Mouse (Mus musculus) embryonic fibroblast, embryonic 13.5 days (primary cell): ENCODE measurements around the gene Zfp541. TPM values are rescaled to one million over a fixed set of nuclear protein-coding genes. Genes with fewer than 3 reads are reported as not detected.

Experiments used
- H3K27ac ChIP-seq: 2 replicates; pipeline ENCODE4 v1.5.1; 2012; ENCODE audit warnings: low read length, control low read depth, inconsistent platforms; ENCODE audit not compliant: insufficient read depth
- H3K4me1 ChIP-seq: 2 replicates; pipeline ENCODE4 v1.6.1; 2011; ENCODE audit warnings: low read length; ENCODE audit not compliant: control insufficient read depth, insufficient read depth
- H3K4me3 ChIP-seq: 2 replicates; pipeline ENCODE4 v1.5.1; 2011; ENCODE audit warnings: mild to moderate bottlenecking, control low read depth, low read length; ENCODE audit not compliant: insufficient read depth
- CTCF ChIP-seq: IDR thresholded peaks from 2 replicates; pipeline ENCODE4 v1.5.1; 2011; ENCODE audit warnings: mild to moderate bottlenecking, control low read depth, low read length, moderate library complexity, borderline replicate concordance; ENCODE audit not compliant: insufficient read depth
- POLR2A ChIP-seq: IDR thresholded peaks from 2 replicates; pipeline ENCODE4 v1.6.1; 2011; ENCODE audit warnings: low read depth, mild to moderate bottlenecking, control low read depth, low read length, moderate library complexity
- polyA plus RNA-seq: library from polyadenylated mRNA; stranded (reverse); fragments of >200 nt; gene quantifications from 2 replicates; pipeline ENCODE4 v1.2.4, GENCODE M21; 2011; ENCODE audit warnings: low read depth; ENCODE audit not compliant: missing spikeins, insufficient read length

Gene Zfp541
- polyA plus RNA-seq, 1 experiment, result not detected

- TF ChIP-seq CTCF, result peak; percentile 62; the same call in 1 of the 2 replicates
- TF ChIP-seq POLR2A, result no peak
- peak overlapping the region; percentile 56 for H3K4me3 ChIP-seq
- peak overlapping the region; percentile 58 for H3K27ac ChIP-seq
- H3K4me1 ChIP-seq, result no peaks in the 10 kb centered on the region; the same call in 1 of the 2 replicates
Measured at GRCm38 (mm10) chr7:16051883-16052595, 9.6 kb upstream of the Zfp541 start.

GRCm38 (mm10) chr7:16052684-16053083, 8.9 kb upstream of the Zfp541 start:
- Histone ChIP-seq H3K27ac (peak overlapping the region; percentile 58), H3K4me3 (peak overlapping the region; percentile 56), H3K4me1 (no peaks in the 10 kb centered on the region; the same call in 1 of the 2 replicates)
- TF ChIP-seq CTCF (no peak), POLR2A (peak; percentile 80)

GRCm38 (mm10) chr7:16053105-16053504, 8.5 kb upstream of the Zfp541 start:
- Histone ChIP-seq H3K27ac (peak overlapping the region; percentile 41; the same call in 1 of the 2 replicates), H3K4me3 (peak overlapping the region; percentile 16; the same call in 1 of the 2 replicates), H3K4me1 (no peaks in the 10 kb centered on the region; the same call in 1 of the 2 replicates)
- TF ChIP-seq POLR2A (no peak), CTCF (no peak)

GRCm38 (mm10) chr7:16054966-16055365, 6.6 kb upstream of the Zfp541 start:
- no peak overlapping the region for H3K4me3 ChIP-seq
- H3K27ac ChIP-seq, result no peak overlapping the region
- TF ChIP-seq CTCF (no peak), POLR2A (no peak)
- H3K4me1 ChIP-seq, result no peaks in the 10 kb centered on the region; the same call in 1 of the 2 replicates

GRCm38 (mm10) chr7:16055665-16056064, 5.9 kb upstream of the Zfp541 start:
- Histone ChIP-seq H3K4me3 (no peak overlapping the region), H3K4me1 (no peaks in the 10 kb centered on the region; the same call in 1 of the 2 replicates), H3K27ac (no peak overlapping the region)
- TF ChIP-seq POLR2A (no peak), CTCF (no peak)

- TF ChIP-seq POLR2A, result no peak
- no peak for TF ChIP-seq CTCF
- no peak overlapping the region for H3K27ac ChIP-seq
- no peak overlapping the region for H3K4me3 ChIP-seq
- H3K4me1 ChIP-seq, result no peaks in the 10 kb centered on the region; the same call in 1 of the 2 replicates
Measured at GRCm38 (mm10) chr7:16056459-16057135, 5.0 kb upstream of the Zfp541 start.

- H3K27ac ChIP-seq, result no peak overlapping the region
- TF ChIP-seq POLR2A, result no peak
- no peak for TF ChIP-seq CTCF
- no peak overlapping the region for H3K4me3 ChIP-seq
- no peaks in the 10 kb centered on the region; the same call in 1 of the 2 replicates for H3K4me1 ChIP-seq
Measured at GRCm38 (mm10) chr7:16057136-16057534, 4.5 kb upstream of the Zfp541 start.

GRCm38 (mm10) chr7:16062099-16062420, 446 bp downstream of the Zfp541 start:
- no peak for TF ChIP-seq CTCF
- no peak overlapping the region for H3K27ac ChIP-seq
- no peaks in the 10 kb centered on the region for H3K4me1 ChIP-seq
- H3K4me3 ChIP-seq, result no peak overlapping the region

GRCm38 (mm10) chr7:16063490-16063889, 1.9 kb downstream of the Zfp541 start:
- no peaks in the 10 kb centered on the region for H3K4me1 ChIP-seq
- H3K4me3 ChIP-seq, result no peak overlapping the region
- no peak for TF ChIP-seq POLR2A
- TF ChIP-seq CTCF, result no peak
- H3K27ac ChIP-seq, result no peak overlapping the region

GRCm38 (mm10) chr7:16070846-16071245, 9.2 kb downstream of the Zfp541 start:
- no peak for TF ChIP-seq POLR2A
- TF ChIP-seq CTCF, result no peak
- no peak overlapping the region for H3K27ac ChIP-seq
- H3K4me3 ChIP-seq, result no peak overlapping the region
- no peaks in the 10 kb centered on the region for H3K4me1 ChIP-seq
